Mouse (Mus musculus): ENCODE data around the gene Elovl4. TPM values are rescaled to one million over a fixed set of nuclear protein-coding genes. Genes with fewer than 3 reads are reported as not detected.

Elovl4 gene
- total and polyA plus RNA-seq, 3 experiments = not detected

- H3K4me1 ChIP-seq (ENCODE audit: control insufficient read depth in 1 of 2, insufficient read depth in 2 of 2, low read length in 2 of 2) = no peaks in the 10 kb centered on the region
- H3K27me3 ChIP-seq (ENCODE audit: control insufficient read depth in 1 of 2, insufficient read depth in 2 of 2, low read length in 2 of 2) = no peaks in the 10 kb centered on the region; a peak in 1 of 4 replicates
- H3K9ac ChIP-seq (ENCODE audit: control insufficient read depth, low read depth, low read length, poor library complexity, severe bottlenecking) = no peak overlapping the region
- TF ChIP-seq UBTF (IDR thresholded peaks at IDR 0.05; ENCODE audit: borderline replicate concordance, insufficient read depth, low read depth, low read length) = no peak
- TF ChIP-seq ZKSCAN1 (IDR thresholded peaks at IDR 0.05; ENCODE audit: low read depth, low read length) = no peak
- TF ChIP-seq HCFC1 (IDR thresholded peaks at IDR 0.05; ENCODE audit: low read depth, low read length) = no peak
- TF ChIP-seq MXI1 (IDR thresholded peaks at IDR 0.05; ENCODE audit: low read depth, low read length) = no peak
- TF ChIP-seq ZNF384 (IDR thresholded peaks at IDR 0.05; ENCODE audit: low read depth, low read length) = no peak
- TF ChIP-seq RAD21 (IDR thresholded peaks at IDR 0.05; ENCODE audit: low read depth, low read length) = no peak
- H3K36me3 ChIP-seq (ENCODE audit: control insufficient read depth in 1 of 2, insufficient read depth in 2 of 2, low read length in 2 of 2) = no peaks in the 10 kb centered on the region
- H3K79me2 ChIP-seq (ENCODE audit: control insufficient read depth, insufficient read depth, low read length, poor library complexity) = no peaks in the 10 kb centered on the region
- no peak overlapping the region for H3K27ac ChIP-seq (ENCODE audit: control insufficient read depth, low read depth, low read length)
- no peaks in the 10 kb centered on the region for H3K9me3 ChIP-seq (replicated peaks; ENCODE audit: insufficient read depth, low read length)
- no peak for DNase-seq (ENCODE audit: low read depth, low spot score)
- H3K4me3 ChIP-seq (ENCODE audit: control insufficient read depth in 1 of 2, insufficient read depth in 1 of 2, low read depth in 2 of 2, low read length in 2 of 2) = no peak overlapping the region
Observed at GRCm38 (mm10) chr9:83785501-83785900, 20.6 kb downstream of the Elovl4 start.

- Histone ChIP-seq H3K79me2 (ENCODE audit: control insufficient read depth, insufficient read depth, low read length, poor library complexity) (no peaks in the 10 kb centered on the region), H3K36me3 (ENCODE audit: control insufficient read depth in 1 of 2, insufficient read depth in 2 of 2, low read length in 2 of 2) (no peaks in the 10 kb centered on the region), H3K9ac (ENCODE audit: control insufficient read depth, low read depth, low read length, poor library complexity, severe bottlenecking) (no peak overlapping the region), H3K4me1 (ENCODE audit: control insufficient read depth in 1 of 2, insufficient read depth in 2 of 2, low read length in 2 of 2) (no peaks in the 10 kb centered on the region), H3K4me3 (ENCODE audit: control insufficient read depth in 1 of 2, insufficient read depth in 1 of 2, low read depth in 2 of 2, low read length in 2 of 2) (no peak overlapping the region), H3K27me3 (ENCODE audit: control insufficient read depth in 1 of 2, insufficient read depth in 2 of 2, low read length in 2 of 2) (no peaks in the 10 kb centered on the region; a peak in 1 of 4 replicates), H3K27ac (ENCODE audit: control insufficient read depth, low read depth, low read length) (no peak overlapping the region), H3K9me3 (replicated peaks; ENCODE audit: insufficient read depth, low read length) (no peaks in the 10 kb centered on the region)
- TF ChIP-seq UBTF (IDR thresholded peaks at IDR 0.05; ENCODE audit: borderline replicate concordance, insufficient read depth, low read depth, low read length) (no peak), MXI1 (IDR thresholded peaks at IDR 0.05; ENCODE audit: low read depth, low read length) (no peak), USF2 (IDR thresholded peaks at IDR 0.05; ENCODE audit: borderline replicate concordance in 1 of 2, insufficient read depth in 1 of 2, low read depth in 1 of 2, low read length in 2 of 2) (no peak), EP300 (IDR thresholded peaks at IDR 0.05; ENCODE audit: low read depth in 1 of 2, low read length in 2 of 2) (no peak), SMC3 (IDR thresholded peaks at IDR 0.05; ENCODE audit: low read depth, low read length) (no peak), ZNF384 (IDR thresholded peaks at IDR 0.05; ENCODE audit: low read depth, low read length) (no peak), ZKSCAN1 (IDR thresholded peaks at IDR 0.05; ENCODE audit: low read depth, low read length) (no peak), NRF1 (IDR thresholded peaks at IDR 0.05; ENCODE audit: insufficient read depth, low read depth, low read length, poor library complexity, severe bottlenecking) (no peak), RCOR1 (IDR thresholded peaks at IDR 0.05; ENCODE audit: low read depth, low read length) (no peak), MYC (IDR thresholded peaks at IDR 0.05; ENCODE audit: low read depth, low read length) (no peak), GATA1 (IDR thresholded peaks at IDR 0.05; ENCODE audit: low read depth, low read length) (no peak), POLR2AphosphoS5 (IDR thresholded peaks at IDR 0.05; ENCODE audit: borderline replicate concordance, low read depth, low read length) (no peak)
- no peak for DNase-seq (ENCODE audit: low read depth, low spot score)
Observed at GRCm38 (mm10) chr9:83778317-83778960, 27.6 kb downstream of the Elovl4 start.
